Mouse (Mus musculus) T-helper 2 cell (primary cell): ENCODE measurements around the gene Cdc34.

Experiments
- in situ Hi-C: fragments of 300-600 bp; cut with MboI, MseI; formaldehyde crosslinking; loops from one replicate; pipeline ENCODE4 v1.15.1; 2025; ENCODE audit warnings: high pct_unique_total_duplicates

Cdc34 gene

DNA sequence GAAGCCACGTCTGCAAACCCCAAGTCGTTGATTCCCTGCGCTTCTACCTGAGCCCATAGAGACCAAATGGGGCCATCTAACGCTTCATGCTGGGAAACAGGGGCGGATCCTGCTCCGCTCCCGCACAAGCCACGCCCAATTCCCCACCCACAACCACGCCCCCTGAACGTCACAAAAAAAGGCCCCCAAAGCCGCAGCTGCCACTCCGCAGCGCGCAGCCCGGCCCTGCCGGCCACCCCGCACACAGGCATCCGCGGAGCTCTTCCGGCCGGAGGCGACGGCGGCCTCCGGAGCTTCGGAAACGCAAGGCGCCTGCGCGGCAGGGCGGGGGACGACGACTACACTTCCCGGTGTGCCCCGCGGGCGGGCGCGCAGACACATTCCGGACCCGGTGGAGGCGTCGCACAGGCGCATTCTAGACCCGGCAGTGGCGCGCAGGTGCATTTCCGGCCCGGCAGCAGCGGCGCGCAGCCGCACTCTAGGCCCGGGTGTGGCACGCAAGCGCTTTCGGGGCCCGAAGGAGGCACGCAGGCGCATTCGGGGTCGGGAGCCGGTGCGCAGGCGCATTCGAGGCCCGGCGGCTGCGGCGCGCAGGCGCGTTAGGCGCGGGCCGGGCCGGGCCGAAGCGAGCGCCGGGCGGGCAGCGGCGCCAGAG is at the start of gene Cdc34:
TSS of gene Cdc34 (plus strand) at position 605 of the 655 bp plus-strand sequence.
- in situ Hi-C loops, result loop anchor here (5.0 to 25.0 kb wide), 2 partner anchors 101 to 1094 kb away; partner anchors contain the start of gene Syde1

DNA sequence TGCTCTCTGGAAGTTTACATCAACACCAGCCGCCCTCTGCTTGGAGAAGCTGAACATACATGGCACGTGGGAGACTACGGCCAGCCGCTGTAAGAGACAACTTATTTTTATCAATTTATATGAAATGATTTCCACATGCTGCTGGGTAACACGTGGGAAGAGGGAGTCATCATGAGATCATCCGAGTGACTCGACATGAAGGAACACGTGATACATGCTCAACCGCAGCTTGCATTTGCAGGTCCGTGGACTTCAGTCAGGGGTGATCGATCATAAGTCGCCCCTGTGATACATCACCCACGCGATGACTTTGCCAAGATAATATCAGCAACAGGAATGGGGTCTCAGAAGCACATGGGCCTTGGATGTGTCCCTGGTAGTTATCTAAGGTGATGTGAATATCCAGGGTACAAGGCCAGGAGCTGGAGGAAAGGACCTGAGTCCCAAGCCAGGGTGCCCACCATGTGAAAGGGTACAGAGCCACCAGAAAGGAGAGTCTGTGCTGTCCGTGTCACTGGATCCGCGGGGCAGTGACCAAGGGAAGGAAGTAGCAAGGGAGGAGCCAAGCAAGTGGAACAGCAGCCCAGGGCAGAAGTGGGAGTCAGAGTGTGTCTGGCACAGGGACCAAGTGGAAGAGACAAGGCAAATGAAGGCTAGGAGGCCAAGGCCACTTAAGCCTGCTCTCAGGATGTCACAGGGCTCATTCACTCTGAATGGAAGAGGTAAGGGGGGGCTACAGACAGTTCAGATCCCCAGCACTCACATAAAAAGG is 48.8 kb upstream of the Cdc34 start:
- in situ Hi-C loops, result no loop called here

DNA sequence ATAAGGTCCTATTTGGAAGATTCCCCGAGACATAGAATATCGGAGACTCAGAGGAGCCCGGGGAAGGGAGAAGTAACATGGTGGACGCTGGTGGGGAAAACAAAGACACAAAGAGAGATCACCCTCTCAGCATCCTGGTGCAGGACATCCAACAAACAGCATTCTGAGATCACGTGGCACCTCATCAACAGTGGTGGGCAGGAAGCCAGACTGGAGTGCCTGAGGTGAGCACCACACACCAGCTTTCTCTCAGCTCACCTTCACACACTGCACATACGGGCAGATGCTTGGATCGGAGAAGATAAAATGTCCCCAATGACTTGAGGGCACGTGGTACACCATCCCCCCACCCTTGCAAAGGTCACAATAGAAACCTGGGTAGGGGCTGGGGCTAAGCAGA is 45.7 kb upstream of the Cdc34 start:
- in situ Hi-C loops, result no loop called here

DNA sequence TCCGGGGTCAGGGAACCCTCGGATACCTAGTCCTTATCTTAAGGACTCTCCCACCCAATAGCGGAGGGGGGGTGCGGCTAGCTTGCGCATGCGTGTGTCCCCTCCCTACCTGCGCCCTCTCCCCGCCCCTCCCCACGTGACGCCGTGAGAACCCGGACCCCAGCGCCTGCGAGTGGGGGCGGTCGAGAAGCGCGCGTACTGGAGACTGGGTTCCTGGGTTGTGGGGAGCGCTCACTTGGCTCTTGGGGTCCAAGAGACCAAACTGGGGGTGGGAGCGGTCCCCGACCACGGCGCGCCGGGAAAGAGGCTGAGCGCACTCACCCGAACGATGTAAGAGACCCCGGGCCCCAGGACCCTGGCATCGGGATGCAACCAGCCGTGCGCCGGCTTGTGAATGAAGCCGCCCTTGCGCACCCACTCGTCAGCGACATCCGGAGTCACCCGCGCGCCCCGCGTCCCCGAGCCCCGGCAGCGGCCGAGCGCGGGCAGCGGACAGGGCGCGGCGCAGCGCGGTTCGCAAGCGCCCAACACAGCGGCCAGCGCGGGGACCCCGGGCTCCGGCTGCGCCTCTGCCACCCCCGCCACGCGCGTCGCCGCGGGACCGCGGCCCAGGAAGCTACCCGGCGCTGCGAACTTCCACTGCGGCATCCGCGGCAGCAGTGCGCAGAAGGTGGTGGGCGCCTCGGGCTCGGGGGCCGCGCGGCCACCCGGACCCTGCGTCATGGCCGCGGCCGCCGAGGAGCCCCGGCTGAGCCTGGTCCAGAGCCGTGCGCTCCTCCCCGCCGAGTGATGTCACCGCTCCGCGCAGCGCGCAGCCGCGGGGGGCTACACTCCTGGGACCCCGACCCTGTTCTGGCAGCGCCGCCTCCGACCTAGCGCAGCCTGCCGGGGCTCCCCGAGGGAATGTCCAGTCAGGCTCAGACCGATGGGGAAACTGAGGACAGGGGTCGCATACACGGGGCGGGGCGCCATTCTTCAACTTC is 44.6 kb upstream of the Cdc34 start, which contains the start of gene Shc2:
TSS of gene Shc2 (minus strand) at position 791 of the 983 bp plus-strand sequence.
- in situ Hi-C loops, result no loop called here

DNA sequence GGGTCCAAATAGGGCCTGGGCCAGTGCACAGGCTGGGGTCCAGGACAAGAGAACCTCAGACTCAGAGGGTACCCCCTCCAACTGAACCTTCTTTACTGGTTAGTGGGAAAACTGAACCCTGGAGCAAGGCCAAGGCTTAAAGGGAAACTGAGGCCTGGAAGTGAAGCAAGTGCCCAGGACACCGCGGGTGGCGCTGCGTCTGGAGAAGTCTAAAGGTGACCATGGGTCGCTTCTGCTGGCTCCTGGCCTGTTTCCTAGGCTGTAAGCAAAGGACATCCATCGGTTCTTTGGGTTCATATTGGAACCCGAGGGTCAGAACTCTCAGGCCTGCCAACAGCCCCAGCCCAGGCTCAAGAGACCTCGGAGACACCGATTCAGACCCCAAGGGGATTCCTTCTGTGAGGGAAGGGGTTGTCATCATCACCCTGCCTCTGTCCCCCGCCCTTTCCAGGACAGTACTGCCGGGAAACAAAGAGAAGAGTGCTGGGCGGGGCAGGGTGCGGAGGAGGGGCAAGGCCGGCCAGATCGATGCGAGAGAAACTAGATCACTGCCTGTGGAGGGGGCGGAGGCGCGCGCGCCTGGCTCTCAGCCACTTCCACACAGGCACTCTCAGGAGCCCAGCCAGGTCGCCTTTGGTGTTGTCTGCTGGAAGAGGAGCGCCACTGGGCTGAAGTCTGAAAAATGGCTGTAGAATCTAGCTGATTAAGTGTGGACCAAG is 43.4 kb upstream of the Cdc34 start:
- in situ Hi-C loops, result no loop called here

DNA sequence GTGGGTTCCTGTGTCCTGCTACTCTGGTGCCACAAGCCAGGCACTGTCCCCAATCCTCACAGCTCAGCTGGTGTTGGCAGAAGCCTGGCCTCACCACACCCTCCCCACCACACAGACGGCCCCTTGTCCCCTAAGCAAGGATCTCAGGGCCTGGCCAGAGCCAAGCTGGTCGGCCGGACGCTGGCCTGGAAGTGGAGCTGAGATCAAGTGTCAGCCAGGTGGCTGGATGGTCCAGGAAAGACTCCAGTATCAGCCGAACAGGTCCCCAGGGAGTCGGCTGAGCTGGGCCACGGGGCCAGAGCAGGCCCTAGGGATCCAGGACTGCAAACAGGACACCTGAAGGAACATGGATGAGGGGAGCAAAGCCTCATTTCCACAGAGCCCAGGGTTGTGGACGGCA is 36.3 kb upstream of the Cdc34 start, which contains the start of gene Odf3l2:
TSS of gene Odf3l2 (minus strand) at position 28 of the 400 bp plus-strand sequence.
- in situ Hi-C loops, result loop anchor here (5.0 kb wide), 1 partner anchor 53 kb away; no protein-coding TSS in a partner anchor

DNA sequence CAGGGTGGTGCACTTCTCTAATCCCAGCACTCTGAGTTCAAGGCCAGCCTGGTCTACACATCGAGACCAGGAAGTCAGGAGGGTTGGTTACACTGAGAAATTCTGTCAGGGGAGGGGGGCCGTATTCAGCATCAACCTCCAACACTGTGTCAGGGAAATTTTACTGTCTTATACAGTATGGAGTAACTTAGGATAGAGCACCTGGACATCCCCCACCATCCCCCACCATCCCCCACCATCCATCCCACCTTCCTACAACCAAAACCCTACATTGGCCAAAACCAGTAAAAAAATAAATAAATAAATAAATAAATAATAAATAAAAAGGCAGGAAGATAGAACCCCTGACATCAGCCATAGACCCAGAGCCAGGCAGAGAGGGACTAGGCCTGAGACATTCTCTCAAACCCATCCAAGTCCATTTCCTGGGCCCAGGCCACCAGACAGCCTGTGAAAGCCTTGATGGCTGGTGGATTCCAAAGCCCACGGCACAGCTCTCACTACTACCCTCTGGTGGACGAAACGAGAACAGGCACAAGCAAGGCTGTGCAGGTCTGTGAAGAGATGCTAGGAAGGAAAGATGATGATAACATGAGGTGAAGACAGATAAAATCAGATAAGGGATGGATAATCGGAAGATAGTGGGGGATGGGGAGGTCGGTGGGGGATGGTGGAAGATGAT is 32.8 kb upstream of the Cdc34 start:
- in situ Hi-C loops, result loop anchor here (5.0 kb wide), 1 partner anchor 57 kb away; no protein-coding TSS in a partner anchor

DNA sequence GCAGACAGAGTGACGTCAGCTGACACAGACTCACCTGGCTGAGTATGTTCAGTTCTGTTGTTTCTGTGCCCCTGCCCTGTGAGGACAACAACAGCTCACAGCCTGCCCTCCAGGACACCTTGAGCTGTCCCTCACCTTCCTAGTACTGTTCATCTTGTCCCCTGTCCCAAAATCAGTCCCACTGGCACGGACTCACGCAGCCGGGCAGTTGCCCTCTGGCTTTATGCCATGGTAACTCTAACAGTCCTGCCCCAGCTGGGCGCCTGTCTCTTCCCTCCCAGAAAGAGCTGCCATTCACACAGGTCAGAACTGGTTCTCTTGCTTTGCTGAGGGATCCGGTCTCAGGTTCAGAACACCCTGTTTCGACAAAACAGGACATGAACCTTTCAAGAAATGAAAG is 29.2 kb upstream of the Cdc34 start:
- in situ Hi-C loops, result loop anchor here (10.0 kb wide), 1 partner anchor 668 kb away; the partner anchor contains the start of gene Olfr1352

DNA sequence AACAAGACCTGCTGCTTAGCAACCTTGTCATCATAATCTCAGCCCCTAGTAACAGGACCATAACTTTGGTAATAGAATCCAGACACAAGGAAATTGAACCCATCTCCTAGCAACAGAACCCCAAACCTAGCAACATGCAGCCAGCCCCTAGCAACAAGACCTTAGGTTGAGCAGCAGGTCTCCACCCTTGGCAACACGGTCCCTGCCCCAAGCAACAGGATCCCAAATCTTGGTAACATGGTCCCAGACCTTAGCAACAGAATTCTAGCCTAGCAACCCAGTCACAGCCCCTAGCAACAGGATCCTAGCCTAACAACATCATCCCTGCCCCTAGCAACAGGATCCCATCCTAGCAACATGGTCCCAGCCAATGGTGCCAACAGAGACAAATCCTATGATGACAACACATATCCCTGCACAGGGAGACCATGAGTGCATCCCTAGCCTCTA is 27.0 kb upstream of the Cdc34 start:
- in situ Hi-C loops, result loop anchor here (10.0 kb wide), 1 partner anchor 670 kb away; the partner anchor contains the start of gene Olfr1352

DNA sequence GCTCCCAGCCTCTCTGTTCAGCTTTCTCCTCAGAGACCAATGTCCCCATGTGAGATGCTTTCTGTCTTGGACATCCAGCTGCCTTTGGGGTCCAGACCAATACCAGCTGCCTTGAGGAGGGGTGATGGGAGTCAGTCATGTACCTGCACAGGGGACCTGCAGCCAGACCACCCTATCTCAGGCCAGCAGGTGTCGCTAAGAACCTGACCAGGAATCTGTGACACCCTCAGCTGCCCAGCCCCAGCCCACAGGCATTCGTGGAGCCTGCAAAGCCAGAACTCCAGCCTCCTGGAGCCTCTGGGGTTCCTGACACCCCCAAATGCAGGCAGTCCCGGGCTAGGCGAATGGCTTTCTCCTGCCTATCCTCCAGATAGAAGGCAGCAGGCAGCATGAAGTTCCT is 23.2 kb upstream of the Cdc34 start:
- in situ Hi-C loops, result loop anchor here (10.0 kb wide), 1 partner anchor 674 kb away; the partner anchor contains the start of gene Olfr1352

DNA sequence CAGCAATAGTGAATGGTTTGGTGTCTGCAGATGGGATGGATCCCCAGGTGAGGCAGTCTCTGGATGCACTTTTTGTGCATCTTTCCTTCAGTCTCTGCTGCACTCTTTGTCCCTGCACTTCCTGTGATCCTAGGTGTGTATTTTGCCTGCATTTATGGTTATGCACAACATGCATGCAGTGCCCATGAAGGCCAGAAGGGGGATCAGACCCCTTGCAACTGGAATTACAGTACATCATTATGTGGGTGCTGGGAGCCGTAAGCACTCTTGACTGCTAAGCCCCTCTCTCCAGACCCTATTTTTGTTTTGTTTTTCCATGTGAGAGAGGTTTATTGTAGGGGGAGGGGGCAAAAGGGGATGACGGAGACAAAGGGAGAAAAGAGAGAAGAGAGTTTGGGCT is 21.7 kb upstream of the Cdc34 start:
- in situ Hi-C loops, result no loop called here

DNA sequence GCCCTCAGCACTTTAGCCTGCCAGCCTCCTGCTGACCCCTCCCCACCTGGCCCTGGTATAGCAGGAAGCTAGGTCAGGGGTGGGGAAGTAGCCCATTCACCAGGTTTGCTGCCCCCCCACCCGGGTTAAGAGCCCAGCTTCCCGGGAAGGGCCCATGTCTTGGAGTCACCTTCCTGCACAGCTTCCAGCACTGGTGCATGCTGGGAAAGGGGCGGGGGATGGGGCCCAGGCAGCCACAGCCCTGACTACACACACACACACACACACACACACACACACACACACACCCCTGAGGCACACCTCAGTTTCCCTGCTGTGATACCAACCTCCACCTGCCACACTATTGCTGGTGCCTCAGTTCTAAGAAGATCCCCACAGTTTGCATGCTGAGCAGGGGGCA is 20.1 kb upstream of the Cdc34 start:
- in situ Hi-C loops, result no loop called here

DNA sequence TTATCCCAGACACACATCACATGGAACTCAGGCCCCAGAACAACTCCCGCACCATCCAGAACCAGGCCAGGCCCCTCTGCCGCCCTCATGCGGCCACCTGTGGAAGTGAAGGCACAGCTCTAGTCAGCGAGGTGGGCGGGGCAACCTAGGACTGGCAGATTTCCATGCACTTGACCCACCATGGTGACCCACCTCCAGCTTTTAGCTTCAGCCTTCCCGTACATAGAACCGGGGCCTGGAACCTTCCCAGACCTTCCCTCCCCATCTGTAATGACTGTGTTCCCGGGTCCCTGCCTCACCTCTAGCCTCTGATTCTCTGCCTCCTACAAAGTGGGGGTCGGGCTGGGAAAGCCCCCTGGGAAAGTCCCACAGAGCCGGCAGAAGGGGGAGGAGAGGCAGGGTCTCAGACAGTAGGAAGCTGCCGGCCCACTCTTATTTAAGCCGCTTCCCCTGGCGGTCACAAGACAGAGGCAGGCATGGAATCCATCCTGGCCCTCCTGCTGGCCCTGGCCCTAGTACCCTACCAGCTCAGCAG is 17.8 kb upstream of the Cdc34 start, which contains the start of gene Madcam1:
TSS of gene Madcam1 (plus strand) at position 429 of the 535 bp plus-strand sequence.
- in situ Hi-C loops, result no loop called here

DNA sequence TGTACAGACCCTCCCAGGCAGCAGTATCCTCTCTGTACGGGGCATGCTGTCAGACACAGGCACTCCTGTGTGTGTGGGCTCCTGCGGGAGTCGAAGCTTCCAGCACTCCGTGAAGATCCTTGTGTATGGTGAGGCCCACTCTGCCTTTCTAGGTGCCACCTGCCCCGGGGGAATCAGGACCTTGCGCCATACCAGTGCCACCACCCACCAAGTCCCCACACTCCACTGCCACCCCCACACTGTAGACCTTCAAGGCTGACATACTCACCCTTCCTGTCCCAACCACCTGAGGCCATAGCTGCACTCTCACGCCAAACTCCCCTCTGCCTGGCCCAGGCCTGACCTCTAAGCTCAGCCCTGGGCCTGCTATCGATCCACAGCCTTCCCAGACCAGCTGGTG is 16.9 kb upstream of the Cdc34 start:
- in situ Hi-C loops, result no loop called here

DNA sequence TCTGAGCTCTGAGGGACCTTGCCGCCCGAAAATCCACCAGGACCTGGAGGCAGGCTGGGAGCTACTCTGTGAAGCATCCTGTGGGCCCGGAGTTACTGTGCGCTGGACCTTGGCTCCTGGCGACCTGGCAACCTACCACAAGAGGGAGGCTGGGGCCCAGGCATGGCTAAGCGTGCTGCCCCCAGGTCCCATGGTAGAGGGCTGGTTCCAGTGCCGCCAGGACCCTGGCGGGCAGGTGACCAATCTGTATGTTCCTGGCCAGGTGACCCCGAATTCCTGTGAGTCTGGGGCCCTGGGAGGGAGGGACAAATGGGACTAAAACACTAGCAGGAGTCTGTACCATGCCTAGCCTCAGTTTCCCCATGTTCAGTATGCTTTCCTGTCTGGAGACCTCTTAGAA is 15.5 kb upstream of the Cdc34 start:
- in situ Hi-C loops, result no loop called here

DNA sequence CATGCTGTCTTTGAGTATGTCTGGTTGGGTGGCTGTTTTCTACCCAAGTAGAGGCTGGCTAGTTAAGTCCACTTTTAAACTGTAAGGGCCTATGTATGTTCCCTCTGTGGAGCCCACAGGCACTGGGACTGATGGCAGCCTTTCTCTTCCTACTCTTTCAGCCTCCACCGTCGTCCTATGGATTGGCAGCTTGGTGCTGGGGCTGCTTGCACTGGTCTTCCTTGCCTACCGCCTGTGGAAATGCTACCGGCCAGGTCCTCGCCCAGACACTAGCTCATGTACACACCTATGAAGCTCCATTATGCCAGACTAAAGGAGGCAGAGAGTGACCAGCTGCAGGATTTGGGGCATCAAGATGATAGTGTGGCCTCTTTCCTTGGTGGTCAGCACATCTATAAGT is 13.9 kb upstream of the Cdc34 start:
- in situ Hi-C loops, result no loop called here

DNA sequence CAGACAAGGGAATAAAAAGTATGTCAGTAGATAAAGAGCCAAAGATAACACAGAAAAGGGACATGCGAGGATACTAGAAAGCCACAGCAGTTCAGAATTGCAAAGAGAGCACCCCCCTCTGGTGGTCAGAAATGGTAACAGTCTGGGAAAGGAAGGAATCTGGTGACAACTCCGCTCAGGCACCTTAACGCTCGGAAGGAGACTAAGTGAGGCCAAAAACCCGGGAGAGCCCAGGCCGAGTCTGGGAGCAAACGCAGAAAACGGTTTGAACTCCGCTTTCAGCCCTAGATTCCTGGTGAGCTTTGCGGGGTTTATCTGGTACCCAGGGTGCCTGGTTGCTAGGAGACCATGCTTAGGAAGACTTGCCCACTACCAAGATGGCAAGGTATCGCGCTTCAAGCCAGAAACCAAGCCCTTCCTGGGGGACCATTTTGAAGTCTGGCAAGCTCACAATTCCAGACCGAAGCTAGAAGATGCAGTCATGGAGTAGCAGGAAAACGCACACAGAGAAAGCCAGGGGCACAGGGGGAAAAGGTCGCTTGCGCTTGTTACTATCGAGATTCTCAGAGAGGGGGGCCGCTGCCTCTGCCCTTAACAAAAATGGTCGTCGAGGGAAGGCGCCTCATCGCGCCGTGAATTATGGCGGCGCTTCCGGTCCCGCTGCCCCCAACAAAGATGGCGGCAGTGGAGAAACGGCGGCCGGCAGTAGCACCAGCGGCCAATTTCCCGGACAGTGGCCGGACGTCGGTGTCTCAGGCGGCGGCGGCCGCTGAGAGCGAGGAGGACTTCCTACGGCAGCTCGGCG is 13.0 kb upstream of the Cdc34 start, which contains the start of gene Tpgs1:
TSS of gene Tpgs1 (plus strand) at position 599 of the 805 bp plus-strand sequence.
- in situ Hi-C loops, result no loop called here

DNA sequence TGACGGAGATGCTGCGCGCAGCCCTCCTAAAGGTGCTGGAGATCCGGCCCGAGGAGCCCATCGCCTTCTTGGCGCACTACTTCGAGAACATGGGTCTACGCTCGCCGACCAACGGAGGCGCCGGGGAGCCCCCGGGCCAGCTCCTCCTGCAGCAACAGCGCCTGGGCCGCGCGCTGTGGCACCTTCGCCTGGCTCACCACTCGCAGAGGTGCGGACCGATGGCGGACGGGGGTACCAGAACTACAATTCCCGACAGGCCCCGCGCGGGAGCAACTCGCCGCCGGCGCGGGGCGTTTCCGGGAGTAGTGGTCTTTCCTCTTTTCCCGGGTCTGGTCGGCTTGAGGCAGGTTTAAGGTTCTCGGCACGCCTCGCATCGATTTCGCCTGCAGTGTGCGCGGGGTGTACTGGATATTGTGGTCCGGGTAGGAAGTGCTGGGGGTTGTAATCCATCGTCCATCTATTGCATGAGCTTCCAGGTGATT is 12.4 kb upstream of the Cdc34 start:
- in situ Hi-C loops, result no loop called here
